Mouse (Mus musculus) MEL (cell line): ENCODE results near the gene Gm10130.
"Not testable (repeated sequence)": the region's sequence is repeated elsewhere in the genome, so short reads cannot be mapped to it uniquely, and the experiment has no call there.

Experiments used
- CTCF ChIP-seq, 3 experiments: IDR thresholded peaks in 2 of 3; conservative IDR thresholded peaks in 1 of 3; 2 replicates each; pipeline ENCODE4 v1.5.1; 2011 to 2012; ENCODE audit warnings: low read length in 3 of 3, low read depth in 2 of 3, mild to moderate bottlenecking in 2 of 3, improper control_type of control experiment in 1 of 3, inconsistent platforms in 1 of 3, mixed read lengths in 1 of 3, moderate library complexity in 1 of 3; ENCODE audit not compliant: control insufficient read depth in 1 of 3, insufficient read depth in 1 of 3, poor library complexity in 1 of 3, severe bottlenecking in 1 of 3
- EP300 ChIP-seq, 2 experiments: IDR thresholded peaks; 2 replicates each; pipeline ENCODE4 v1.6.1; 2011; ENCODE audit warnings: improper control_type of control experiment in 2 of 2, low read length in 2 of 2, low read depth in 1 of 2, mild to moderate bottlenecking in 1 of 2

DNA sequence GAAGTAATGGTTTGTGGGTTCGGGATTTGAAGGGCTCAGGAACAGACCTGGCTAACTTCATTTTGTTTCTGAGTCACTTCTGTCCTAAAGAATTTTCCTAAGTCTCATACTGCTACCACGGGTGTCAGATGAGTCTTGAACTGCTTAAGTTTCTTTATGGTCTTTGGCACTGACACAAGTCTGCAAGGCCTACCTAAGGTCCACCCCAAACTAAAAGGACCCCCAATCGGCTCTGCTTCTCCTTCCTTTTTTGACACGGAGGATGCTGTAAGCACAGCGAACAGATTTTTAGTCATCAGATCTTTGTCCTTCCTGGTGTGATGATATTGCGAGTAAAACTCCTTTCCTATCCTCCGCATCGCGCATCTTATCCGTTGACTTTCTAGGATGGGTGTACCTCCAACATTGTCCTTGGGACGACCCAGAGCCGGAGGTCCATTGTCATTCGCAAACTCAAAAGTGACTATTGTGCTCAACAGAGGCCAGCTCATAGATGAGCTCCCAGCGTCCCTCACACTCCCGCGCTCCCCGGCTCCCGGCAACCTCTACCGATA lies 62.1 kb downstream of the Gm10130 start:
- not testable (repeated sequence) for TF ChIP-seq EP300 (IDR thresholded peaks at IDR 0.05; ENCODE audit: low read depth in 1 of 2, low read length in 2 of 2); CTCF (IDR thresholded peaks at IDR 0.05 in 2 of 3, conservative IDR thresholded peaks at IDR 0.05 in 1 of 3; ENCODE audit: control insufficient read depth in 1 of 3, insufficient read depth in 1 of 3, low read depth in 2 of 3, low read length in 3 of 3, poor library complexity in 1 of 3, severe bottlenecking in 1 of 3)
